In genomic region chr3:154133986-154134385, GRCm38 (mm10) we compare ENCODE assay signal across 21 mouse cellular contexts.
DNase-seq lines count a peak whose midpoint lies in the region; TF ChIP-seq lines count a peak whose summit lies in the region.
"Had no signal": no experiment of that assay in that cellular context is flagged by ENCODE, and none has a peak within 500 bp of the region (broad histone marks: within the 10 kb centered on the region; RNA-seq: fewer than 3 reads in every experiment).

No protein-coding gene starts in this region.

- no peaks in the 10 kb centered on the region for H3K4me1 ChIP-seq in heart, adult 2 months (ENCODE audit: control insufficient read depth, insufficient read depth, low read length)
- H3K4me1 ChIP-seq: forebrain, embryonic 13.5 days; hindbrain, embryonic 12.5 days; stomach, embryonic 15.5 days had no signal

- H3K27me3 ChIP-seq in heart, adult 2 months (ENCODE audit: control insufficient read depth, insufficient read depth, low read length) = no peaks in the 10 kb centered on the region
- H3K27me3 ChIP-seq: CH12.LX; forebrain, embryonic 13.5 days; heart, embryonic 13.5 days; hindbrain, embryonic 12.5 days; liver, embryonic 15.5 days; stomach, embryonic 15.5 days had no signal

- TF ChIP-seq POLR2A in heart, adult 2 months (IDR thresholded peaks at IDR 0.05; ENCODE audit: insufficient read depth, low read depth, low read length) = no peak

- H3K79me2 ChIP-seq in heart, adult 2 months (replicated peaks; ENCODE audit: control insufficient read depth, insufficient read depth, low read length) = 0 out of 2 replicates have a peak, but pooled peaks cover 2% of the 10 kb centered on the region

- no peak overlapping the region for H3K27ac ChIP-seq in heart, adult 2 months
- H3K27ac ChIP-seq: forebrain, embryonic 13.5 days; heart, embryonic 13.5 days; hindbrain, embryonic 12.5 days; kidney, postnatal 0 days; liver, embryonic 15.5 days; stomach, embryonic 15.5 days had no signal

- H3K9ac ChIP-seq in heart, adult 2 months (ENCODE audit: low read depth, low read length) = no peak overlapping the region
- H3K9ac ChIP-seq: forebrain, embryonic 13.5 days; heart, embryonic 13.5 days; hindbrain, embryonic 12.5 days; liver, embryonic 15.5 days; stomach, embryonic 15.5 days had no signal

- no peaks in the 10 kb centered on the region for H3K36me3 ChIP-seq in heart, adult 2 months (ENCODE audit: control insufficient read depth, insufficient read depth, low read length)
- H3K36me3 ChIP-seq: heart, embryonic 13.5 days; hindbrain, embryonic 12.5 days; liver, embryonic 15.5 days; stomach, embryonic 15.5 days had no signal

- no peak for TF ChIP-seq CTCF in heart, adult 2 months (IDR thresholded peaks at IDR 0.05)

- TF ChIP-seq EP300 in heart, adult 2 months (IDR thresholded peaks at IDR 0.05; ENCODE audit: insufficient read depth, low read depth, low read length) = no peak

- 62% methylated on average over 6 of the region's 6 CpGs for WGBS in heart, adult 2 months

- intact Hi-C loops in heart, postnatal 10 days (cut with DNase I) = no loop called here
- intact Hi-C loops in heart, adult 2 months (cut with DNase I) = no loop called here

- no peak overlapping the region for H3K4me3 ChIP-seq in heart, adult 2 months
- H3K4me3 ChIP-seq: forebrain, embryonic 13.5 days; heart, embryonic 13.5 days; hindbrain, embryonic 12.5 days; liver, embryonic 15.5 days; stomach, embryonic 15.5 days had no signal

- peak; percentile 54 to 61 for DNase-seq in cerebellum, postnatal 10 days
- no peak for DNase-seq in cerebellum, adult 11 months
- DNase-seq in heart, postnatal 10 days = peak; percentile 37 to 52
- no peak for DNase-seq in heart, adult 2 months
- peak; percentile 44 for DNase-seq in lung, postnatal 10 days
- no peak for DNase-seq in lung, adult 18-20 months
- DNase-seq in kidney, postnatal 14 days = no peak
- DNase-seq: adrenal gland, postnatal 14 days; cerebellum, adult 18-20 months; cerebellum, postnatal 36 days; kidney, adult 8-10 months; layer of hippocampus, postnatal 36 days; liver; right cerebral cortex, postnatal 25 days had no signal

Comparison
In these comparisons a context has a peak if more than half of its experiments do, and no peak if none do; other contexts are left out.
1. DNase-seq: peak in cerebellum, postnatal 10 days (2 of 2), heart, postnatal 10 days (2 of 2) and lung, postnatal 10 days (single experiment); none in cerebellum, adult 11 months (single experiment), heart, adult 2 months (0 of 2), lung, adult 18-20 months (0 of 2) and kidney, postnatal 14 days (single experiment).